Mouse (Mus musculus): ENCODE data around the gene Rab31.
"Not testable (repeated sequence)": the region's sequence is repeated elsewhere in the genome, so short reads cannot be mapped to it uniquely, and the experiment has no call there.

Rab31 gene

DNA sequence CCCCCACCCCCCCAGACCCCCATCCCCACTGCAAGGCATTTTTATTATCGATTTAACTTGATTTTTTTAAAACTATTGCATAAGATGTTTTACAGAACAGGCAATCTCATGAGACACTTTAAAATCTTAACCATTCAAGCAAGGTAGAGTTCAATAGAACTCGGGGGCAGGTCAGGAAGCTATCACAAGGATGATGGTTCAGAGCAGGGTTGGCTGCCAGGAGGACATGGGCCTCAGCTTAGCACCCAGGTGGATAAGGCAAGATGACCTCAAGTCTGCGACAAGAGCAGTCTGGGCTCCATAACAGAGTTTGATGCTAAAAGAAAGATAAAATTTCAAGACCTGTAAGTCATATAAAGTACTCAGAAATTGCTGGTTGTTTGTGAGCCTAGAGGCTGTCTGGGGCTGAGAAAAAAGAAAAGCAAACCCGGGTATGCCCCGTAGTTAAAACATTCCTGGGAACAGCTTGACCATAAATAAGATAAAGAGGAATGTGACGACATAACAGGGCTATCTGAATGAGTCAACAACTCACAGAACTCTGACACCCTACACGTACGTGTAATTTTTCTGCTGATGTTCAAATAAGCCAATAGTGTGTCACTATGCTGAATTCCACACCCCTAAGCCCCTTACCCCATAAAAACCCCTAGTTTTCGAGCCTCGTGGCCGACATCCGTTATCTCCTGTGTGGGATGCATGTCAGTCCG, 143.6 kb downstream of the Rab31 start:
- DNase-seq (ENCODE audit: low read depth), result not testable (repeated sequence)

DNA sequence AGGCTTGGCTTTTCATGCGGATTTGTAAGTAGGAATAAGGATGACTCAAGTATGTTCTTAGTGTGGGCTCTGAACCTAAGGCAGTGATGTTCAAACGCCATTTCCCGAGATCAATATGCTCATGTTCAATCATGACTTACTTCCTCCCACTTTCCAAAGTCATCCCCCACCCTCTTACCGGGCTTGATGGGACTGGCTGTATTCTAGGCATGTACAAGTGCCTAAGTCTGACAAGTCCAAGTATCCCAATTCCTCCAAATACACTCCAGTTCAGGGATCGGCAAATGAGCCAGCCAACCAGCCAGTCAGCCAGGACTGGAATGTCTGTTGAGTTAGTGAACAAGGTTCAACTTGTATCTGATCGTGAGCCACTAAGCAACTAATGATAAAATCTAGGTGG, 146.3 kb downstream of the Rab31 start:
- no peak for DNase-seq (ENCODE audit: low read depth)

DNA sequence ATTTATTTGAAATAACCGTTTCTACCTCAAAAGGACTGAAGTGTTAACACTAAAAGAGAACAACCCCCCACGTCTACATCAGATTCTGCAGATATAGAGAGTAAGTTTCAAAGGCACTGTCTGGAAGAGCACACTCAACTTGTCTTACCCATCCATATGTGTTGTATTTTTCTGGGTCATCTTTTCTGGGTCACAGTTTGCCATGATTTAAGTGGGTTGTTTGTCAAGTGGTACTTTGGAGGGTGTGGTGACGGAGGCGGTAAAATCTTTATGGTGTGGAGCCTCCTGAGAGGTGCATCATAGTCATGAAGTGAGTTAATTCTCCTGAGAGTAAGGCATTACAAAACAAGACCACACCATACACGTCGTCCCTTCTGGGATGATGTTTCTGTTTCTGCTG, 147.0 kb downstream of the Rab31 start:
- DNase-seq (ENCODE audit: low read depth), result no peak

DNA sequence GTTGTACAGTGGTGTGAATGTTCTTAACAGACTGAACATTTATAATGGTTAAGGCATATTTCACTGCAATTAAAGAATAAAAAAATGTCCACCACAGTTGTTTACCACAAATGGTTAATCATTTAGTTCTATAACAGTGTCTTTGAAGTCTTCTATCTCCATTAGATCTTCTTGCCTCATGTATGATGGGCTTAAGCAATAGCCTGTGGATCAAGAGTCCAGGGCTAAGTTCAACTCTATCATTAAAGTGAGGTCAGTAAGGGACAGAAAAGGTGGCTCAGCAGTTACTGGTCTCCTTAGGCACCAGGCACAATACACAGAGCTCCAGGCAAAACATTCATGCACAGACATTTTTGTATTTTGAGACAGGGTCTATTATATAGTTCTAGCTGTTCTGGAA, 149.4 kb downstream of the Rab31 start:
- DNase-seq (ENCODE audit: low read depth), result no peak

DNA sequence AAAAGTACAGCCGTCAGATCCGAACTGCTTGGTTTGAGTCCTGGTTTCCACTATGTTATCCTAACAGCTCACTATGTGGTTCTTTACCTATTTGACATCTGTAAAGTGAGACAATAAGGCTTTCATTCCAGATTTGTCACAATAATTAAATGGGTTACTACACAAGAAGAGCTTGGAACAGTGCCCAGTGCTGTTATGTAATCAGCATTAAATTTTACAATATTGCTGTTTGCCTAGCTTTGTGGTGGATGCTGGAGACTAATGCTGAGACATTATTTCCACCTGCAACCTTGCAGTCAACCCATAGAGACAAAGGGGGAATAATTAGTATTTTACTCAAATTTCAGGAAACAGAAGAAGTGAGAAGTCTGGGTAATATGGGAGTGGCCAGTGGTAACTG, 154.1 kb downstream of the Rab31 start:
- no peak for DNase-seq (ENCODE audit: low read depth)

DNA sequence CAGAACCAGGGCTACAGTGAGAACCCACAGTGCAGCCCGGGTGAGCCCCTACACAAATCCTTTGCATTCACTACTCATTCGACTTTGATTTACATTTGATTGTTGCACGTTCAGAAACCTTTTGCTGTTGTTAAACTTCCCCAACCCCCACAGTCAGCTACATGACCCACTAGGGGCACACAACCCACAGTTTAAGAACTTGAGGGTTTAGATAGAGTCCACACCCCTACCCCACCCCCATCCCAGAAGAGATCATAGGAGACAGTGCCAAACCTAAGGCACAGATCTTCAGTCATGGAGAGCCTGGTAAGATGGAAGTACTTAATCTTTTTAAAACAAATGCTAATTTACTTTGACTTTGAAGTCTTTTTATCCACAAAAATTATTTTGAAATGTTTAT, 156.9 kb downstream of the Rab31 start:
- DNase-seq (ENCODE audit: low read depth), result peak; percentile 34

DNA sequence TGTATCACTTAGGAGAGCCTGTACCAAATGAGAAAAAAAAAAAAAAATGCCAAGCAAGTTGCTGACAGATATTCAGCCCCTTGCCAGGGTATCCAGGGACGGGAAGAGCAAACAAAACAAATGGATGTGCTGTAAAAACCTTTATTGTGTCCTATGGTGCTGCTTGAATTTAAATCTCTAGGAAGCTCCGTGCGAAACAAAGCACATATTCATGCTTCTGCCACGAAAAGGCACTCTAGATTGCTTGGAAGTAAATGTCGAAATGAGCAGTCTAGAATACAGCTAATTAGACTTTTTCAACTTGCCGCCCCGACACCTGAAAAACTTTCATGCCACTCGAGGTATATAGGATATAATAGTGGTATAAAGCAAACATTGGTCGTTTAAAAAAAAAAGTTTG, 158.1 kb downstream of the Rab31 start:
- DNase-seq (ENCODE audit: low read depth), result no peak

DNA sequence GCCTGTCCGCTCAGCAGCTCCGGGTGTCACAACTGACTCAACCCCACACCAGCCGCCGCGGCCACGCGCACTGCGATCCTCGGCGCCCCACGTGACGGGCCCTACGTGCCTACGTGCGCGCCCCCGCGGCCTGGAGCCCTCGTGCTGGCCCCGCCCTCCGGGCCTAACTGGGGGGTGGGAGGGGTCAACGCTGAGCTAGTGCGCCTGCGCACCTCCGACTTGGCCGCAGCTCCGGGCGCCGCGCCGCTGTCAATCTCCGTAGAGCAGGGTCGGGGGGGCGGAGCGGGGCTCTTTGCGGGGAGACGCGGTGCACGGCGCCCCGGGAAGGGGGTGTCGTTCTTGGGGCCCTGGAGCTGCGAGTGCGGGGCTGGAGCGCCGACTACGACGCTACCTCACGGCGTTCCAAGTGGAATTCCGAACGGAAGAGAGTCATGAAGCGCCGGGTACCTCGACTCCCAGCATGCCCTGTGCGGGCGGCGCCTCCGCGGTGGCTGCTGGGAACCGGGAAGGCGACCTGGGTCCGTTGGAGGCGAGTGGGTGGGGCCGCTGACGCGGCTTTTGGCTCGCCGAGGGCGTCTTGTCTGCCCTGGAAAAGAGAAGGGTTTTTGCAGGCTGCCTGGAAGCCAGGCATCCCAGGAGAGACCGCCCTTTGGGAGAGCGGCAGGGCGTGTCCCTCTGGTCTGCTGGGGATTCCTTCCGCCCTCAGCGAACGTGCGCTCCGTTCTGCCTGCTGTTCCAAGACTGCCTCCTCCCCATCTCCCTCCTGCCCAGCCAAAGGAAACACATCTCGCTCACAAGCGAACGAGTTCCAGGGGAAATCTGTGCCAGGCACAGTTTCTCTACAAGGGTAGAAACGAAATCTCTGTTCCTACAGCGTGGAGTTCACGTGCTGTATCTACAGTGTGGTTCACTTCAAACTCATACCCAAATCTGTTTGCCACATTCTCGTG, 158.8 kb downstream of the Rab31 start, which contains the start of gene Vapa:
TSS of gene Vapa (minus strand) at position 93 of the 950 bp plus-strand sequence.
- DNase-seq (ENCODE audit: low read depth), result peak; percentile 99

DNA sequence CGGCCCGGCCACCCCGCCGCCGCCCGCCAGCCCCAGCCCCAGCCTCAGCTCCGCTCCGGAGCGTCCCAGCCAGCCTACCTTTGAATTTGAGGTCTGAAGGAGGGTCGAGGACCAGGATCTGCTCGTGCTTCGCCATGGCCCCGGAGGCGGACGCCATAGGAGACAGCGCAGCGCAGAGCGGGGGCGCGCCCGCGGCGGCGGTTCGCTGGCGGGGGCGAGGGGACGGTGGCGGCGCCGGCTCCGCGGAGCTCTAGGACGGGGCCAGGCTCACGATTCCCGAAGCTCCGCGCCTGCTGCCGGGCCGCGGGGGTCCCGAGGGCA, 159.4 kb downstream of the Rab31 start:
- DNase-seq (ENCODE audit: low read depth), result no peak

DNA sequence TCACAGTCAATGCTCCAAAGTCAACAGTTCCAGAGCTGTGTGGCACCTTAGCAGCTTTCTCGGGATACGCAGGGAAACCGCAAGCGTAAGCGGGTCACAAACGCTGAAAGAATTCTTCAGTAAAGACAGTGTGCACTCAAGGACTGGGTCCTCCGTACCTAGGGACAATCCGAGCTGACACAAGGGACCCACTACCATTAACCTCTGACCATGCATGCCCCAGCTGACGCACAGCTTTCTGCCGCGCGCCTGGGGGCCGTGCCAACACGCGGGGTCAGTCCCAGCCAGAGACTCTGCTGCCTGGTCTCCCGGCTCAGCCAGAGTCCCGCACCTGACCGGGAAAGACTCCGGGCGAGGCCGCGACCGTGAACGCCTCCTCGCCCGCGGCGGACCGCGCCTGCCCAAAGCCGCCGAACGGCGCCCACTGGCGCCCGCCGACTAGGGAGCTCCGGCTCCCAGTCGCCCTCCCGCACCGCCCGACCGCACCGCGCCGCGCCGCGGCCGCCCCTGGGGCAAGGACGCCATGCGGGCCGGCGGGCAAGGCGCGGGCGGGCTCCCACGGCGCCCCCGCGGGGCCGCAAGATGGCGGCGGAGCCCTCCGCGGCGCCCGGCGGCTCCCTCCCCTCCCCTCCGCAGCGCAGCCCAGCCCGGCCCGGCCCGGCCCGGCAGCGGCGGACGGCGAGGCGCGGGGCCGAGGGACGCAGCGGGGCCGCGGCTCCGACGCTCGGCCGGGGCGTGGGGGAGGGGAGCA, 160.0 kb downstream of the Rab31 start:
- peak; percentile 50 for DNase-seq (ENCODE audit: low read depth)

DNA sequence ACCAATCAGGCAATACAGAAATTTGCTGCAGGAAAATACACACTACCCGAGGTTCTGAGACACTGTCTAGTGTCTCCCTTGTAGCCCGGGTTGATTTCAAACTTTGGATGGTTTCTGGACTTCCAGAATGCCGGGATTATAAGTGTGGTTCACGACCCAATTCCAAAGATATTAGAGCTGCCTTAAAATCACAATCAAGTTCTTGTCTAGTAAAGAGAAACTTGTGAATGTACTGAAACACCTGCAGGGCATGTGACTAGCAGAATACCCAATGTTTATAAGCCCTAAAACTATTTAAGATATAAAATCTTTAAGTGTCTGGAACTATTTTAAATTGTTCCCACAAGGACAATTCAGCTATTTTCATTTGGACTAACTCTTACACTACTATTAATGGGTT, 160.8 kb downstream of the Rab31 start:
- peak; percentile 52 for DNase-seq (ENCODE audit: low read depth)

DNA sequence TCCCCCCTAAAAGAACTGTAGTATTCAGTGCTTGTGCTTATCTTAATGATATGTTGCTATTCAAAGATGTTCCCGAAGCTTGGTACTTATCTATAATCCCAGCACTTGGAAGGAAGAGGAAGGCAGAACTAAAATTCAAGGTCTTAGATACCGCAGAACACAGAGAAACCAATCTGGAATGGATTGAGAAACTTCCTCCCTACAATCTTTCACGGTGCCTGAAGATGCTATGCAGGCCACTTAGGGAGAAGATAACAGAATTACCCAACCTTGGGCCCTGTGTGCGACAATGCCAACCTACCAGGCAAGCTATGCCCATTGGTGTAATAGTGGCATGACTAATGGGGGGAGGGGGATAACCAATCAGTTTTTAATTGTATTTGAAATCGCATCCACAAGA, 163.8 kb downstream of the Rab31 start:
- DNase-seq (ENCODE audit: low read depth), result no peak

DNA sequence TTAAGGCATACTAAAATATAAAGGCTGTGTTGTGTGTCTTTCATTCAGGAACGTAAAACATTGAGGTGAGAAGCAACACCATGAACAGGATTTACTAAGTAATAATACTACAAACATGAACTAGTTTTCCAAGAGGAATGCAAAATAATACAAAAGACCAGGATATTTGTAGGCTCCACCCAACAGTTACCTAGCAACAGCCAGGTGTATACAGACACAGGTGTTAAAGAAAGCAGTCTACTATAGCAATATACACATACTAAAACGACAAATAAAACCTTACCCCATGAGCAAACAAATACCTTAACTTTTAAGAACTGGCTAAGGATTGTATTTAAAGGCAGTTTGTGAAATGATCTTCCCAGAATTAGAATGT, 164.3 kb downstream of the Rab31 start:
- no peak for DNase-seq (ENCODE audit: low read depth)

DNA sequence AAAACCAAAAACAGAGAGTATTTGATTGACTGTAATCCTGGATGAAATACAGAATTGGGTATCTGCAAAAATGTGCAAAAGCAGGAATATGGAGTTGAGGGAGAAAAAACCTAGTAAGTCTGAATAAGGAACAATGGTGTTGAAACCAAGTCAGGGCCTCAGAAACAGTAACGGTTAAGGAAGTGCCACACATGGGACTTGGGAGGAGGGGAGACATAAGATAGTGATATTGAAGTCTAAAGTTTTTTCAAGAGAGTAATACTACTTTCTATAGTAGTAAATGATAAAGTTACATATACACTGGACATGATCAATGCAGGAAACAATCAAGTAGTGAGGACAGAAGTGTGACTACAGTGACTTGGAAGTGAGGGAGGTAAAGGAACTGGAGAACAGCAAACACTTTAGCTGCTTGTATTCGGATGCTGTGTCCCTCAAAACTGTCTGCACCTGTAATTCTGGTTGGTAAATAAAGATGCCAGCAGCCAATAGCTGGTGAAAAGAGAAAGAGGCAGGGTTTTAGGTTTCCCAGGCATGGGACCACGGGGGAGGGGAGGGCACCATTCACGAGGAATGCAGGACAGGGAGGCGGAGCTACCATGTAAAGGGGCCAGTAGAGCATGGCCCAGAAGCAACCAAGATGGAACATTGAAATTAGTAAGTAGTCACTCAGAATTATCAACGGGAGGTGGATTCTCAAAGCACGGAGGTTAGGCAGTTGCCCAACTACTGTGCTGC, 164.8 kb downstream of the Rab31 start:
- no peak for DNase-seq (ENCODE audit: low read depth)

DNA sequence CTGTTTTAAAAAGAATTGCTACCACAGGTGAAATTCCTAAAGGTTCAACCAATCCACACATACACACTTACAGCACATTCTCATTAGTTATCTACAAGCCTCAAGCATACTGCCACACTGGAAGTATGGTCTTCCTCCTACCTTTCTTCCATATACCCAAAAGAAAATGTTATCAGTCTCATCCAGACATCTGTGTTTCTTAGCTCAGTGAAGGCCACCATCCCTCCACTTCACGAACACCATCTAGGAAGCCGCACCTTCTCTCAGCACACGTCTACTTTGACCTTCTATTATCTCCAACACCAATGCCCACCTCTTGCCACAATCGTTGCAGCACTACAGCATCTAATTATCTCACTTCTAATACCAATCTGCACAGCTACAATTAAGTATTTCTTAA, 166.5 kb downstream of the Rab31 start:
- DNase-seq (ENCODE audit: low read depth), result no peak

DNA sequence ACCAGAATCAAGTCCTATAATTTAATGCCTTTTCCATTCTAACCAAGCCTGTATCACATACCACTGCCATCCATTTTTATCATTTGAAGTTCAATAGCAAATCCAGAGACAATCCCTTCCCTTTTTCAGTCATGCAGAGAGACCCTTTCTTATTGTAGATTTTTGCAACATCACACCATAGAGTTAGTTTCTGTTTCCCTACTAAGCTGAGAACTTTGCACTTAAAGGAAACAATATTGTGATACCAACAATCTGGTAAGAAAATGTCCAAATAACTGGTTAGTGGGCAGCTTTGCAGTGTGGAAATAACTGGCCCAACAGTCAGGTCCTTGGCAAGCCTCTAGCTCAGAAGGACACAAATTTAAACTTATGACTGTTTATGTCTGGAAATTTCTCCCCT, 167.7 kb downstream of the Rab31 start:
- DNase-seq (ENCODE audit: low read depth), result peak; percentile 9

DNA sequence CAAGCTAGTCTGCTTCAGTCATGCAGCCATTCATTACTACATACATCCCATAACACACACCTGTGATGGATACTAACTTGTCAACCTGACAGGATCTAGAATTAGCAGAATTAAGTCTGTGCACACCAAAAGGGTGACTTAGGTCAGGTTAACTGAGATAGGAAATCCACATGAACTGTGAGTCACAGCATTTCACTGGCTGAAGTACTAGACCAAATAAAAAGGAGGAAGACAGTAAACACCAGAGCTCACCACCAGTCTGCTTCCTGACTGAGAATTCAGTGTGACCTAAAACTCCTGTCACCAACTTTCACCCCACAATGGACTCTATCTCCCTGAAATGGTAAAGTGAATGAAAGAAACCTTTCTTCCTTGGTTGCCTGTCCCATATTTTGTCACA, 168.2 kb downstream of the Rab31 start:
- peak; percentile 25 for DNase-seq (ENCODE audit: low read depth)
